Mouse (Mus musculus): ENCODE results near the gene Apoc1.

Gene Apoc1

GRCm38 (mm10) chr7:19691873-19692865 is at the start of gene Apoc1:
Gene Apoc1, minus strand, starts transcription at chr7:19692660.
- no peak for DNase-seq (ENCODE audit: extremely low read depth, low read depth, low spot score)

GRCm38 (mm10) chr7:19741329-19742031 is 49.0 kb upstream of the Apoc1 start:
- DNase-seq (ENCODE audit: extremely low read depth, low read depth, low spot score): no peak

GRCm38 (mm10) chr7:19740269-19740668 is 47.8 kb upstream of the Apoc1 start:
- no peak for DNase-seq (ENCODE audit: extremely low read depth, low read depth, low spot score)

- no peak for DNase-seq (ENCODE audit: extremely low read depth, low read depth, low spot score)
Measured at GRCm38 (mm10) chr7:19738771-19739170, 46.3 kb upstream of the Apoc1 start.

- DNase-seq (ENCODE audit: extremely low read depth, low read depth, low spot score): no peak
Measured at GRCm38 (mm10) chr7:19736389-19737057, 44.1 kb upstream of the Apoc1 start.

GRCm38 (mm10) chr7:19734178-19734666 is 41.8 kb upstream of the Apoc1 start:
- DNase-seq (ENCODE audit: extremely low read depth, low read depth, low spot score): no peak

- no peak for DNase-seq (ENCODE audit: extremely low read depth, low read depth, low spot score)
Measured at GRCm38 (mm10) chr7:19726541-19726940, 34.1 kb upstream of the Apoc1 start.

GRCm38 (mm10) chr7:19724167-19724566 is 31.7 kb upstream of the Apoc1 start:
- no peak for DNase-seq (ENCODE audit: extremely low read depth, low read depth, low spot score)

GRCm38 (mm10) chr7:19722754-19723195 is 30.3 kb upstream of the Apoc1 start:
- DNase-seq (ENCODE audit: extremely low read depth, low read depth, low spot score): no peak

- DNase-seq (ENCODE audit: extremely low read depth, low read depth, low spot score): no peak
Measured at GRCm38 (mm10) chr7:19719200-19719599, 26.7 kb upstream of the Apoc1 start.

- DNase-seq (ENCODE audit: extremely low read depth, low read depth, low spot score): no peak
Measured at GRCm38 (mm10) chr7:19718297-19718952, 26.0 kb upstream of the Apoc1 start.

- no peak for DNase-seq (ENCODE audit: extremely low read depth, low read depth, low spot score)
Measured at GRCm38 (mm10) chr7:19717346-19717745, 24.9 kb upstream of the Apoc1 start.

- no peak for DNase-seq (ENCODE audit: extremely low read depth, low read depth, low spot score)
Measured at GRCm38 (mm10) chr7:19716822-19717221, 24.4 kb upstream of the Apoc1 start.

GRCm38 (mm10) chr7:19716055-19716682 is 23.7 kb upstream of the Apoc1 start:
- DNase-seq (ENCODE audit: extremely low read depth, low read depth, low spot score): no peak

GRCm38 (mm10) chr7:19715239-19716054 is 23.0 kb upstream of the Apoc1 start, which contains the start of gene Tomm40:
Gene Tomm40, minus strand, starts transcription at chr7:19715438.
- DNase-seq (ENCODE audit: extremely low read depth, low read depth, low spot score): peak; percentile 100

GRCm38 (mm10) chr7:19714836-19715235 is 22.4 kb upstream of the Apoc1 start:
- no peak for DNase-seq (ENCODE audit: extremely low read depth, low read depth, low spot score)

- no peak for DNase-seq (ENCODE audit: extremely low read depth, low read depth, low spot score)
Measured at GRCm38 (mm10) chr7:19713598-19713997, 21.1 kb upstream of the Apoc1 start.

GRCm38 (mm10) chr7:19713196-19713595 is 20.7 kb upstream of the Apoc1 start:
- no peak for DNase-seq (ENCODE audit: extremely low read depth, low read depth, low spot score)

GRCm38 (mm10) chr7:19712414-19712813 is 20.0 kb upstream of the Apoc1 start:
- no peak for DNase-seq (ENCODE audit: extremely low read depth, low read depth, low spot score)

All from fat pad, adult 2 months (tissue).